Mouse (Mus musculus): ENCODE results near the gene Ace3.

Gene Ace3

DNA sequence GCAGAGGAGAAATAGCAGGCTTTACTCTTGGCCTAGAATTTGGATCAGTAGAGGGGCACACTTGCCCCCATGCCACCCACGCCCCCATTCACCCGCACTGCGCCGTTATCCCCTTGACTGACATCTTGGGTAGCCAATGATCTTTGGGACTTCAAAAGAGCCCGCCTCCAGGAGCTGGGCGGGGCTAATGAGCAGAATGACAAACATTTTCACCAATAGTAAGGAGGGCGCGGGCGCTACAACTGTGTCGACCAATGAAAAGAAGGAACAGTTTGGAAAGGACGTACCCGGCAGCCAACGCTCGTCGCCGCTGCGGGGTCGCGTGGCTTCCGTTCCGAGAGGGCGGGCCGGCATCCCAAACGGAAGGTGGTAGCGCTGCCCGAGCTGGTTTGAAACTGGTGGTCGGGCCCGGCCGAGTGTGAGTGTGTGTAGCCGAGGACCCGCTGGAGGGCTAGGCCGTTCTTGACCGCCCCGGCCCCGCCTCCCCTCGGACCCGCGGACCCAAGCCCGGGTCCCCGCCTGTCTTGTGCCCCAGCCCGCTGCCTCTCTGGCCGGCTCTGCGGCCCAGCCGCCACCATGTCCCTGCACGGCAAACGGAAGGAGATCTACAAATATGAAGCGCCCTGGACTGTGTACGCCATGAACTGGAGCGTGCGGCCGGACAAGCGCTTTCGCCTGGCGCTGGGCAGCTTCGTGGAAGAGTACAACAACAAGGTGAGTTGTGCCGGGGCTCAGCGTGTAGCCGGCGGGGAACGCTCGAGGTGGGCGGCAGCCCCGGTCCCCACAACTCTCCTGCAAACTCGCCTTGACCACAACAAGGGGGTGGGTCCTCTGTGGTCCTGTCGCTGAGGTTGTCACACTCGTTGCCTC, 42.3 kb downstream of the Ace3 start, which contains the start of gene Dcaf7:
TSS of gene Dcaf7 (plus strand) at position 325 of the 870 bp plus-strand sequence.
- in situ Hi-C loops (cut with MboI, MseI): no loop called here

DNA sequence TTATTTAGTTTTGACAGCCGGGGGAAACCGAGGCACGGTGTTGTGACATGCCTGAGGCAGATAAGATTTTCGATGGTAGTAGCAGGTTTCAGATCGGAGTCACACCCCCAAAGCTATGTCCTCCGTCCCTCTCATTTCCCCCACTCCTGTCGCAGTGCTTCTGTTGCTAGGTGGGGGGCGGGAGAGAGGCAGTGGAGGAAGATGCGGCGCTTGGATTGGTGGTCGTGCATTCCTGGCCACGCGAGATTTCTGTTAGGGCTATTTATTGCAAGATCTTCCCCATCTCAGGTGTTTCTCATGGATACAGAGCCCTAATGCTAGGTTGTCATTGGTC, 42.9 kb downstream of the Ace3 start:
- in situ Hi-C loops (cut with MboI, MseI): no loop called here

DNA sequence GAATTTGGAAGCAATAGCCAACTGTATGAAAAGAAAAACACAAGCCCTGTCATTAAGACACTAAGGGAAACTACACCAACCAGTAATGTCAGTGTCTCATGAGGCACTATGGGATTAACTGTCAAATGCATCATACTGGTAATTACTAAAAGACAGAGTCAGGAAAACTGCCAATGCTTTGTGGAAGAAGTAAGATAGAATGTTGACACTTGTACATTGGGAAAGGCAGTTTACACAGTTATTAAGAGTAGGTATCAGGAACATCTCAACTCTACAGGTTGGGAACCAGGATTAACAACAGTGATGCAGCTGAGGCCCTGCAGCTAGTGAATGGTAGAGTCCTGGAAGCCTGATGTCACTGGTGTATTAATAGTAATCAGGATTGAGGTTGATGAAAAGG, 49.9 kb downstream of the Ace3 start:
- in situ Hi-C loops (cut with MboI, MseI): no loop called here

DNA sequence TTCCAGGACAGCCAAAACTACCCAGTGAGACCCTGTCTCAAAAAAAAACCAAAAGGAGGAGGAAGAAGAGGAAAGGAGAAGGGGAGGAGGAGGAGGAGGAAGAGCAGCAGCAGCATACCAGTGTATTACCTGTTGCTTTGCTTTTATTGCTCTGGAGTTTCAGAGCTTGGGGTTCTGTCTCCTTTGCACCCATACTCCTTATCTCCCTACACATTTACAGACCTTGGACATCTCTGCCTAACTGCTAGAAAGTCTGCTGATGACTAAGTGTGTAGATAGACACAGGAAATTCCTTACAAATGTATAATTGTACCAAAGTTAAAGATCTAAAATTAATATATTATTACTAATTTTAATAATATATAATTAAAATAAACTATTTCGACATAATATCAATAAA, 50.8 kb downstream of the Ace3 start:
- in situ Hi-C loops (cut with MboI, MseI): no loop called here

DNA sequence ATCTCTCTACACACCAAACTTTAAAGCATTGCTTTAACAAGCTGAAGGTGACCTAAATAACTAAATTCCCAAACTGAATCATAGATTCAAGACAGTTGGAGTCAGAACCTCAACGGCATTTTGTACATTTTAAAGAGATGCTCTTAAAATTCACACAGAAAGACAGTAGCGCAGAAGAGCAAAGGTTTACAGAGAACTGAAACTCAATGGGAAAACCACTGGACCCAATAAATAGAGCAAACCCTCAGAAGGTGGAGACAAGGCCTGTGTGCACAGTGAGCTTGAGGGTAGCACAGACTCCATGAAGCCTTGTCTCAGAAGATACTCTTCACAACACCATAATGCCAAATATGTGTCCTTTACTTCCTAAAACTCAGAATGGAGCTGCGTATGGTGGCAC, 51.3 kb downstream of the Ace3 start:
- in situ Hi-C loops (cut with MboI, MseI): no loop called here

DNA sequence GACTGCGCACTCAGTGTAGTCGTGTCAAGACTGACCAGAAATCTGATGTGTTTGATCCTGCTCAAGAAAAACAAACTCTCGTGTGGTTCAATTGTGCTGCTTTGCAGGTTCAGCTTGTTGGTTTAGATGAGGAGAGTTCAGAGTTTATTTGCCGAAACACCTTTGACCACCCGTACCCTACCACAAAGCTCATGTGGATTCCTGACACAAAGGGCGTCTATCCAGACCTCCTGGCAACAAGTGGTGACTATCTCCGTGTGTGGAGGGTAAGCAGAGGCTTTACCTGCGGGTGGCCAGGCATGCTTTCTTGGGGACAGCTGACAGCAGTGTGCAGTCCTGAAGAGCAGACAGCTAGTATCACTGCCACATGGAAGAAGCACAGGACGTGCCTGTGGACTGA, 52.1 kb downstream of the Ace3 start:
- in situ Hi-C loops (cut with MboI, MseI): no loop called here

DNA sequence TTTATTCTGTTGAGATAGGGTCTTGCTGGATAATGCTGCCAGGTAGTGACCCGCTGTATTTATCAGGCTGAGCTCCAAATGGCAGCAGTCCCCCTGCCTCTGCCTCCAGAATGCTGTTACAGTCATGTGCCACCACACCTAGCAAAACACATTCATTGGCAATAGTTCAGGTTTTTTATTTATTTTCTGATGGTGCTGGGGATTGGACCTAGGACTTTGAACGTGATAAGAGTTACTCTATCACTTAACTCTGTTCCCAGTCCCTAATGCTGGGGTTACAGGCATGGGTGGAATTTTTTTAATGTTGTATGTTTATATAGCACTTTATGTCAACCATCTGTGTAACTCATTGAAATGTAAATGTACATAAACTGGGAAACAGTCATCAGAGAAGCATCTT, 59.4 kb downstream of the Ace3 start:
- in situ Hi-C loops (cut with MboI, MseI): loop anchor here in 1 of 2 experiments (5.0 kb wide), 1 partner anchor 98 kb away; no protein-coding TSS in a partner anchor

DNA sequence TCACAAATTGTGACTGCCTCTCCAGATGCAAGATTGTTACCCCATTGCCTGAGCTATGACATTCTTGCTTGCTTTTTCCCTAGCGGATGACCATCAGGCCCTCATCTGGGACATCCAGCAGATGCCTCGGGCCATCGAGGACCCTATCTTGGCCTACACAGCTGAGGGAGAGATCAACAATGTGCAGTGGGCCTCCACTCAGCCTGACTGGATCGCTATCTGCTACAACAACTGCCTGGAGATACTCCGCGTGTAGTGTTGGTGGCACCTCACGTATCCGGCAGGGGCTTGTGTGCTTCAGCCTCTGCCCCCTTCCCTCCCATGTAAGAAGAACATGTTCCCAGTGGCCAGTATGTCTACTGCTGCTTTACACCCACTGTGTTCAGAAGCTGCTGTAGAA, 60.1 kb downstream of the Ace3 start:
- in situ Hi-C loops (cut with MboI, MseI): loop anchor here in 1 of 2 experiments (5.0 kb wide), 1 partner anchor 98 kb away; no protein-coding TSS in a partner anchor

All from T-helper 17 cell (primary cell).